Mouse (Mus musculus) skeletal muscle tissue, adult 2 months (tissue): ENCODE measurements around the gene Lrrc29.

Experiments used
- DNase-seq: peaks from one replicate; pipeline ENCODE4 v3.0.0-alpha.2; 2012; ENCODE audit warnings: low read depth, low spot score

Lrrc29 gene

DNA sequence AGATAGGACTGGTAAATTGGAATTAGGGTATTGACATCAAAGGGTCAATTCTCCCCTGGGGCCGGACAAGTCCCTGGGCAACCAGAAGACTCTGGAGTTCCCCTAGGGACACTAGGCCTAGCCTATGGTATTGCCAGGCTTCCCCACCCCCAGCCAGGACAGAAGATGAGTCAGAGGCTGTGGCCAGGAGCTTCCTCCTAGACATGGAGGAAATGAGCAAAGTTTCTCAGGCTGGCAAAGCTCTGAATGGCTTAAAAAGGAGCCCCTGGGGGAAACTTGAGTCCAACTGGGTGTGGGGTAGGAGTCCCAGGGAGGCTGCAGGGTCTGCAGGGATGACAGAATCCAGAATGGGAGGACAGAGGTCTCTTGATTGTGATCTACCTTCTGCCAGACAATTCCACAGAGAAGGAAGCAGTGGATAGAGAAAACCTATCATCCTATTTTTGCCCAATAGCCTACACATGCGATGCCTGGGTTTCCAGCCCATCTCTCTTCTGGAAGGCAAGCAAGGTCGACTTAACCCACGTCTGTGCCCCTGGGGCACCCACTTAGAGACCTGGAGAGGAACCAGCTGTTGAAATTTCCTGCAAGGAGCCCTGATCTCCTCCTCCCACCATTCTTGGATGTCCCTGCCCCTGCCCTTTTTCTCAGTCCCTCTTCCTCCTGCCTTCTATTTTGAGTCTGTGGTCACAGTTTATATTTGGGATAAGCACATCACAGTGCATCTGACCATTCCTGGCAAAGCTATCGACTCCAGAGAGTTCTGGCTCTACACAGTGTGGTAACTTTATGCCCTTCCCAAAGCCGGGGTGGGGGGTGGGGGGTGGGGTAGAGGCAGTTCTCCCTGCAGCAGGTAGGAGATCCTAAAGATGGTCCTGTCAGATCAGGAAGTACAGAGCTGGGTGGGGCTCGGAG lies 19.2 kb upstream of the Lrrc29 start:
- DNase-seq, result peak; percentile 88

DNA sequence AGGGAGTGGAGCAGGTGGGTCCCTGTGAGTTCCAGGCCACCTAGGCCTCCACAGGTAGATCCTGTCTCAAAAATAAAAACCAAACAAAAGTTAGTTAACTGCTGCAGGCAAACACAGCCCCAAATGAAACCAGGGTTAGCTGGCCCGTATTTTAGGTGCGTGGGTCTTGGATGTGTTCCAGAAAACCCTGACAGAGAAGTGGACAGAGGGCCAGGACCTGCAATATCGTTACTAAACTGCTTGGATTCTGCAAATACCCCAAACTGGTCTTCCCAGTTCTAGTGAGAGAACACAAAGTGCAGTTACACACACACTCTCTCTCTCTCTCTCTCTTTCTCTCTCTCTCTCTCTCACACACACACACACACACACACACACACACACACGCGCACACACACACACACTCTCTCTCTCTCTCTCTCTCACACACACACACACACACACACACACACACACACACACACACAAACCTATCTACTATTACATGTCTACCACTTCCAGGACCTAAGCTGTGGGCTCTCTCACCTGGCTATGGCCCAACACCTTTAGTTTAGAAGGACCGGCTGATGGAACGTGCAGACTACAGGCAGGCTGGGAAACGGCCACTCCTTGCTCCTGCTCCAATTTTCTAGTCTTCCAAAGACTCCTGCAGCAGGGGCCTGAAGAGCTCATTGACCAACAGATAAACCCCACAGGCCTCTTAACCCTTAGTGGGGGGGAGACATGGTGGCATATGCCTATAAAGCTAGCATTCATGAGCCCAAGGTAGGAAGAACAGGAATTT lies 17.9 kb upstream of the Lrrc29 start:
- DNase-seq, result no peak

DNA sequence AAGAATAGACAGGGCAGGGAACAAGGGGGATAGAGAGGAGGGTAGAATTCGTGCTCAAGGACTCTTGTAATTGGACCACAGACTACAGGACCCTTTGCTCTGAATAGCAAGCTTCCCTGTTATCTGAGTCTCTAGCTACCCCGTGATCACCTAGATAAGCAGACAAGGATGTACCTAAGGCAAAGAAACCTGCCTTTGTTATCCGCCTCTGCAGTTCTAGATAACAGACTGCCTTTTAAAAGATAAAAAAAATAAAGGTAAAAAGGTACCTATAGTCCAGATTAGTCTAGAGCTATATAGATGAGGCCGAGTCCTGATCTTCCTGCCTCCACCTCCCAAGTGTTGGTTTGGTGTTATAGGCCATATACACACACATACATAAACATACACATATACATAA lies 16.7 kb upstream of the Lrrc29 start:
- DNase-seq, result no peak

DNA sequence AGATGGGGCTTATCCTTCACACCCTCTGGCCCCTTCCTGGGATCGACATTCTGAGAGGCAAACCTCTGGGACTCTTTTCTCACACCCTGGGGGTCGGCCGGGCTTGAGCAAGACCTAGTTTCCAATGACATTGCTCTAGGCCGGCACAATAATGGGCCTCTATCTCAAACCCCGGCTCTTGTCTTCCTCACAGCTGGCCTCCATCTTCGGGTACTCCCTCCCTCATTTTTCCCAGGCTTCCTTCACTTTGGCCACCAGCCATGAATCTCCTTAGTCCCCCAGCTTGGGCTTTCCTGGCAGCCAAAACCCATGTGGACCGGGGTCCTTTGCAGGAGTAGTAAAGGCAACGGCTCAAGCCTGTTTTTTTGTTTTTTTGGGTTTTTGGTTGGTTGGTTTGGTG lies 15.3 kb upstream of the Lrrc29 start:
- DNase-seq, result no peak

DNA sequence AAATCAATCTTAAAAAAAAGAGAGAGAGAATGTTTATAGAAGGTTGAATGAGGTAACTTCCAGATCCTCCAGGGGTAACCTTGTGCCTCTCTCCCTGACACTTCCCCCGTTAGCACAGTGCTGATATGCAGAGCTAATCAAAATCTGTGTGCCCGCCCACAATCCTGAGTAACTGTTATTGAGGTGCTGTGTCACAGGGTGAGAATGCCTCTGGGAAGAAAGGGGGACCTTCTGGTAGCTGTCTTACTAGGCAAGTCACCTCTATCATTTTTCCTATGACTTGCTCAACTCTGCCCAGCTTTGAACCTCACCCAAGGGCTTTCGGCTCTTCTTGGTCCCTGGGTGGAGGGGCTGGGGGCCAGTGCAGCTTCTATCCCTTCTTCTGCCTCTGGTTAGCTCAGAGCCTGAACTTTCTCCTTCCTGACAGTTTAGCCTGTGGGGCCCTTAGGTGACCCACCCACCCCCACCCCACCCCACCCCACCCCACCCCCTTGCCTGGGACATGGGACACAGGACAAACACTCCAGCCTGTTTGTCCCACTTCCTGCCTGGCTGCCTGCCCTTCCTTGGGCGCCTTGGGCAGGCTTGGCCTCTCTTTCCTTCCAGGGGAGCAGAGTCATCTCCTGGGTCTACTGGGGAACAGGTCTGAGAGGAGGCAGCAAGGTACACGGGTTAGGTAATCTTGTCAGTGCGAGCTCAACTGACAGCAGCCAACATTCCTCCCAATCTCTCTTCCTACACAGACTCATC lies 14.0 kb upstream of the Lrrc29 start:
- no peak for DNase-seq

DNA sequence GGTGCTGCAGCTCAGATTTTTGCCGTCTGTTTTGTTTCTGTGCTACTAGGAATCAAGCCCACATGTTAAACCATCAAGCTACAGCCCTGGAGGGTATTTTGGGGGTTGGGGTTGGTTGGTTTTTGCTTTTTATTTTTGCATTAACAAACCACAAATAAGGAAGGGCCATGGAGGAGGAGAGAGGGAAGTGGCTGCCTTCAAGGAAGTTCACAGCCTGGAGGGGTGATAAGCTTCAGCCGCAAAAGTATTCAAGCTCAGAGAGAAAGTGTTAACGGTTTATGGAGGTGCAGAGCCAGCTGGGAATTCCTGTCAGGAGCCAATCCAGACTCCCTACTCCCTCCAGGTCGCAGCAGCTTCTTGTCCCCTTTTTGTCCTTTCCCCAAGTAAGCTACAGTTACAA lies 12.9 kb upstream of the Lrrc29 start:
- DNase-seq, result no peak

DNA sequence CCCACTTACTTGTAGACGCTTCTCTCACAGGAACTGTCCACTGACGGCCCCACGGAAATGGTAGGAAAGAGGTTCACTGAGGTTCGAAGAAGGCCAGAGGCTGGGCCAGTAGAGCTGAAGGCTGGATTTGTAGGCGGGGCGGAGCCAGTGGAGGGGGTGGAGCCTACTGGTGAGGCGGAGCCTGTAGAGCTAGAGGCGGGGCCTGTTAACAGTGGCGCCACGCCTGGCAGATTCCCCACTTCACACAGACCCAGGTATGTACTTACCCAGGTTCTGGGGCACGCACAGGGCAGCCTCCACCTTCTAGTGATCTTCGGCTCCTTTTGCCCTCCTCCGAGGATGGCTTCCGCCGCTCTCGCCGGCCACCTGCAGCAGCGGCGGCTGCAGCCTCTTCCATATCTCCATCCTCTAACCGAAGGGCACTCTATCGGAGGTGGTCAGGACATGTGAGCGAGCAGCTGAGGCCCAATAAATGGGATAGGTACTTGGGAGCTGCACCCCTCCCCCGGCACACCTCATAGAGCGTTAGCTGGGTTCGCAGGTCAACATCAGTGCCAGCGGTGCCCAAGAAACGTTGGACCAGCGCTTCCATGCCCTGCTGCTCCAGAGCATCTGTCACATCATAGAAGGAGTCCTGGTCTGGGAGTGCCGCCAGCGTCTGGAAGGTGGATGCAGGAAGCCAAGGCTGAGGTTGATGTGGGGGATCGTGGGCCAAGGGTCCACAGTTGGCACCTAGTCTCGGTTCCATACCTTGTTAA lies 10.5 kb upstream of the Lrrc29 start:
- no peak for DNase-seq

DNA sequence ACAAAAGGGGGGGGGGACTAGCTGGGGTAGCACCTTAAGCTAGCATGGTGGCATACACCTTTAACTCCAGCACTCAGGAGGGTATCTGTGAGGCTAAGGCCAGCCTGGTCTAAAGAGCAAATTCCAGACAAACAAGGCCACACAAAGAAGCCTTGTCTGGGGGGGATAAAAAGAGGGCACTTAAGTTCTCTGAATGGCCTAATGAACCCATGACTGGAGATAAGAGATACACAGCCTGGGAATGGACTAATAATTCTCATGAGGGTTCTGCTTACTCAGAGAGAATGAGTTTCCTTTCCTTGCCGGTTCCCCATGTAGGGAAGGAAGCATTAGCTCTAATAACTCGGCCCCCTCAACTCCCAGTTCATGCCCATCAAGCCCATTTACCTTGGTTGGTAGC lies 6.4 kb upstream of the Lrrc29 start:
- DNase-seq, result no peak

DNA sequence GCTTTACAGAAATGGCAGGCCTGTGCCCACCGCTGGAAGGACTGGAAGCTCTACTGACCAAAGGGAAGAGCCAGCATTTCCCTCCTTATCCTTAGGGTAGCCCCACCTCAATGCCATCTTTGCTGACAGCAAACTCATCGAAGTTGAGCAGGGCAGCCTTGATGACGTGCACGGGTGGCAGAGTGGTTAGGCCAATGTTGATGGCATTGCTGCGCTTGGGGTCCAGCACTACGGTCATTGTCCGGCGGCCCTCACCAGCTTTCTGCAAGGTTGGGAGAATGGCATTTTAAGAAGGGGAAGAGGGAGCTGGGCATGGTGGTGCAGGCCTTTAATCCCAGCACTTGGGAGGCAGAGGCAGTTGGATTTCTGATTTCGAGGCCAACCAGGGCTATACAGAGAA lies 5.9 kb upstream of the Lrrc29 start:
- DNase-seq, result no peak

DNA sequence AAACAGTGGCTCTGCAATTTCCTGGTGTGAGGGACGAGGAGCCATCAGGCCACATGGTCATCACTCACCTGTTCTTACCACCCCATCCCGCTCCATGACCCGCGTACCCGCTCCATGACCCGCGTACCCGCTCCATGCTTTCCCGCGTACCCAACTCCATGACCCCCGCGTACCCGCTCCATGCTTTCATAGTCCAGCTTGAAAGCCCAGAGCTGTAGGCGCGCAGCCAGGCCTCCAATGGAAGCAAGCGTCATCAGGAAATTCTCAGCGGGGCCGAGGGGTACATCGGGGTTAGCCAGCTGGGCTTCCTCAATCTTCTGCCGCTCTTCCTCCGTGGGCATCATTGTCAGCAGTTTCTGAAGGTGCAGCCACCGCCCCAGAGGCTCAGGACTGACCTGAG lies 5.4 kb upstream of the Lrrc29 start:
- no peak for DNase-seq

DNA sequence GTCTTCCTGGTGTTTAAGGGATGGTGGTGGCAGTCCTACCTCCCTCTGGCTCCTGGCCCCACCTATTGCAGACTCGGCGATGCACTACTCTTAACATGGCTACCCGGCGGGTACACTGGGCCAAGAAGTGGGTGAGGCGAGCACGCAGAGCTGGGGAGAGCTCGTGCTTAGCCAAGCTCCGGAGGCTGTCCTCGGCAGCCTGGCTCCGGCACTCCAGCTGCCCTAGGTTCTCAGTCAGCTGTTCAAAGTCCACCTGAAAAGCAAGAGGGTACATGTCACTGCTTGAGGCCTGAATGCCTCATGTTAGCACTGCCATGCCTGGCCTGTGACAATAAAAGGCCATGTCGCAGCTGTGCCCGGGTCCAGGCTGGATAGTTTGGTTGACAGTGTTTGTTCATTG lies 4.2 kb upstream of the Lrrc29 start:
- no peak for DNase-seq

DNA sequence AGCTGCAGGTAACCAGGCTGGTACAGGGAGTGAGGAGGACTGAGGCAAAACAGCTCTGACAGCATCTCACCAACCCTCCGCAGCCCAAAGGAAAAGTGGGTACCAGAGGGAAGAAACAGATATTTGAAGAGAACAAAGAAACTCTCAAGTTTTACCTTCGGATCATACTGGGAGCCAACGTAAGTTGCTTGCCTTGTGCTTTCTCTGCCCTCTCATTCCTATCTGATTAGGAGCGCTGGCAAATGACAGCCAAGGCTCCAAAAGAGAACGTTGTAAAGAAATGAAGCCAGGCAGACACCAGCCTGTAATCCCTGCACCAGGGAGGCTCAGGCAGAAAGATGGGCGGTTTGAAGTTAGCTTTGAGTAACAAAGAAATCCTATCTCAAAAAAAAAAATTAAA lies 890 bp upstream of the Lrrc29 start:
- no peak for DNase-seq

DNA sequence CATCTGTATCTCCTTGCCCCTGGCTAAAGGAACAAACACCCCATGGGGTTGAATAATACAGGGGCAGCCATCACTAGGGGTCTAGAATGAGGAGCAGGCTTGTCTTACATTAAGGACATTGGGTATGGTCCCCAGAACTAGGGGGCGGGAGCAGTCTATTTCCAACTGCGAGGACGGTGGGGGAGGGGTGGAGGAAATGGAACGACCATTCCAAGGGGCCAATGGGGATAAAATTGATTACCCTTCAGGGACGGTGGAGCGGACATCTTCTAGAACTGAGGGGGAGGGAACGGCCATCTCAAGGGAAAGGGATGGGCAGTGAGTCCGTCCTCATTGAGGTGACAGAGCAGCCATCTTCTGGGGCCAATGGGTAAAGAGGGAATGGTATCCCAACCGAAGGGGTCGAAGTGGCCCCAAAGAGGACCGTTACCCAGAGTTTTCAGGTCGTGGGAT lies 411 bp downstream of the Lrrc29 start:
- DNase-seq, result no peak

DNA sequence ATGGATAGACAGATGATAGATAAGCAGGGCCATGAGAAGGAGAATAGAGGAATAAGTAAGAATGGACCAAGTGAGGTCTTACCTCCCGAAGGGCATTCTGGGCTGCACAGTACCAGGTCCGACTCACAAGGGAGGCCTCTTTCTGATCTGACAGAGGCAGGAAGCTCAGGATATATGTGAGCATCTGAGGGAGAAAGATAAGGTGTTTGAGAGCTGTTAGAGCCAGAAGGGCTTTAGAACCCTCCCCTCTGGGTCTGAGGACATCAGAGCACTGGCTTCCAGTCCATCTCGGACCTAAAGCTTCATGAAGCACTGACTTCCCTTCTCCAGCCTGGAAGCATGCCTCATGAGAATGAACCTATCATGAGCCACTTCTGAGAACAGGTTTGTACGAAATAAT lies 2.9 kb downstream of the Lrrc29 start:
- no peak for DNase-seq

DNA sequence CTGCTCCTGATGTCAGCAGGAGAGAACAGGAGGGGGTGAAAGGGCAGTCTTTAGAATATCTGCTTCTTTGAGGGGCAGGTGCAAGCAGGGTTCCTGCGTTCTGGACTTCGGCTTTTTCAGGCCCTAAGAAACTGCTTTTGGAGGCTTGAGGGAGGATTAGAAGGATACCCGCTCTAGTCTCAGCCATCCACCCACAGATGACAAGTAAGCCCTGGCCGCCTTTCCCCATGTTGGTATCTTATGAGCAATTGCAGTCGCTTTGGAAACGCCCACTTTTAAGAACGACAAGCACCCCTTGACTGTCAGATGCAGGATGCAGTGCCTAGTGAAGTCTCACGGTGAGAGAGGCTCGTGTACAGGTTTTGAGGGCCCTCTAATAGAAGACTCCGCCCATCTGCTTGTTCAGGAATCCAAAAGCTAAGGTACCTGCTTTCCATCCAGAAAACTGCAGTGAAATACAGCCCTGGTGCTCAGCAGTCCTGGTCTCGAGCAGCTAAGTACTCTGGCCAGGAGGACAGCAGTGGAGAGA lies 7.4 kb downstream of the Lrrc29 start:
- DNase-seq, result no peak

DNA sequence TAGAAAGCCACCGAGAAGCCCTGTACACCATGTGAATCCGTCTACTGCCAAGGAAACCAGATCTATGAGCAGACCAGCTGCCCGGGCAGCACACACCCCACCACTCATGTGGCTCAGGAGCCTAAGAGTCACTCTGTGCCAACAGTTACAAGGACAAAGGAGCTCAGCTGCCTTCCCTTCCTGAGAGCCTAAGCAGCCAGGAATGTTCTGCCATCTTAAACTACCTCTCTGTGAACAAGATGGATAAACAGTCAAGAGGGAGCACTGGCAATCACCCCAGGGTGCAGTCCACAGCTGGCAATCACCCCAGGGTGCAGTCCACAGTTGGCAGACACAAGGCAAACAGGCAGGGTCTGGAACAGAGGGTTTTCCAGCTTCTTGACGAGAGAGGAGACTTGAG lies 8.1 kb downstream of the Lrrc29 start:
- DNase-seq, result peak; percentile 79

DNA sequence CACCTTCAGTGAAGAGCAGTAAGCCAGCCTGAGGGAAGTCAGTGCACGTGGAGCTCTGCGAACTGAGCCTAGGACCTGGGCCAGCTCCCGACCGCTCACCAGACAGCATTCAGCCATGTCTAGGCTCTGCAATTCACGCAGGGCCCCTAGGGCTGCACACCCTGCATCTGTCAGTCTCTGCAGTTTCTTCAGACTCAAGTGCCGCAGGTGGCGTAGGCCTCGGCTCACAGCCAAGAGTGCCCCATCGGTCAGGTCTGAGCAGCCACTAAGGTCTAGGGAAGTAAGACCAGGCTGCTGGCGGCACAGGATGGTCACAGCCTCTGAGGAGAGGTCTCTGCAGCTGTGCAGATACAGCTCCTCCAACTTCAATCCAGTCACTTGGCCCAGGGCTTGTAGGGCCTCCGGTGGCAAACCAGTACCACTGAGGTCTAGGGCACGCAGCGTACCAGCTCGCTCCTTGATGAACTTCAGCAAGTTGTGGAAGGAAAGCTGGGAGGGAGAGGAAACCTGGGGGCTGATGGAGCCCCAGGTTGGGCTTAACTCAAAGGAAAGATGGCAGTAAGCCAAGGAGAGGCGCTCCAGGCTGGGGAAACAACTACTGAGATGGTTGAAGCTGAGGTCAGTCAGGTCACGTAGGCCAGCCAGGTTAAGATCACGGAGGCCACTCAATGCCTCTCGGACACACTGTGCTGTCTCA lies 10.9 kb downstream of the Lrrc29 start:
- no peak for DNase-seq

DNA sequence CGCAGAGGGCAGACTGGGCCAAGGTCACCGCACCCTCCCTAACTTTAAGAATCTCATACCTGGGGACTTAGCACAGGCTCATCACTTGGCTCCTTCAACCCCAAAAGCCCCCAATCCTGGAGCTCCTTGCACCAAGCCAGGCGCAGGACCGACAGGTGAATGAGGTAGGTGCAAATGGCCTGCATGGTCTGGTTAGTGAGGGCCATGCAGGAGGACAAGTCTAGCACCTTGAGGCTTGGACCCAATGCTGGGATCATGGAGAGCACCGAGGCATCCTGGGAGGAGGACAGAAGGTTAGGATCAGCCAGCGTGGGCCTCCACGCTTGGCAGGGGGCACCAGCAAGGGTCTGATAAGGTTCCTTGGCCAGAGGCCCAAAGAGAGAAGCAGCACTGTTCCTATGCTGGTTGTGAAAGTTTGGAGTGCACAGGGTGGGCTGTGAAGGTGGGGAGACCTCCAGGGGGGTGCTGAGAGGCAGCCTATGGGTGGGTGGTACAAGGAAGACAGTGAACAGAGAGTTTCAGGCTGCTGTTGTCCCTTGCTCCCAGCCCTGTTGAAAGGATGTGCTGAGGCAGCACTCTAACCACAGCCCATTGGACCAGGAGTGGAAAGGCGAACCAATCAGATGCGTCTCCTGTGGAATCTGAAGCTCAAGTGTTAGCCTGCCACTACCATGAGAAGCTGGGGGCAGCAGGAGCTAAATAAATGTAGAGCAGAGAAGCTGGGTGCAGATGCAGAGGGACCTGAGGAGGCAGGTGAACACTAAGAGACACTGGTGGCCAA lies 12.3 kb downstream of the Lrrc29 start:
- DNase-seq, result no peak

DNA sequence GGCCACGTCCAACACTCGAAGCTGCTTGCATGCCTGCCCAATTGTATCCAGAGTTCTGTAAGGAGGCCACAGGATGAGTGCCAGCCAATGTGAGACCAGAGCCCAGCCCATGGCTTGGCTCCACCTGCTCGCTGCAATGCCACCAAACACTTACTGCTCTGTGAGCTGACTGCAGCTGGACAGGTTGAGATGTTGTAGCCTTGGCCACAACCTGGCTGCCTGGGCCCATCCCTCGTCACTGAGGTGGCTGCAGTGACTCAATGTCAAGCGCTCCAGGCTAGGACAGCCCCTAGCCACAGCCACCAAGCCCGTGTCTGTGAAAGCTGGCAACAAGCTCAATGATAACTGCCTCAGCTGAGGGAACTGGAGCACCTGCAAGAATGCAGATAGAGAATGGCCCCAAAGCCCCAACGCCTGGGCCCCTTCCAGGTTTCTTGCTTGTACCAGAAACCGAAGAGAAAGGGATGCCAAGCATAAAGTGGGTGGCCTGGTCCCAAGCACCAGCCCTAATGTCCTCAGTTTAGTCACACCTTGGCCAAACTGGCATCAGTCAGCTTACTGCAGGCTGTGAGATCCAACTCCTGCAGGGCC lies 13.1 kb downstream of the Lrrc29 start:
- no peak for DNase-seq
